Mouse (Mus musculus) layer of hippocampus, postnatal 10 days (tissue): ENCODE results near the gene 4933405L10Rik. TPM values are rescaled to one million over a fixed set of nuclear protein-coding genes. Genes with fewer than 3 reads are reported as not detected.

Experiments used
- DNase-seq, 2 experiments: peaks; one replicate each; pipeline ENCODE4 v3.0.0; 2021; ENCODE audit warnings: low spot score in 2 of 2
- total RNA-seq, 2 experiments: library from RNA; stranded (reverse); gene quantifications; 2 replicates each; pipeline ENCODE4 v1.2.3; 2021

The 4933405L10Rik gene
- total RNA-seq, 2 experiments from 2014 or later, result not detected

GRCm38 (mm10) chr8:105750606-105751005, 43.2 kb downstream of the 4933405L10Rik start:
- DNase-seq, result peak; percentile 48 to 64

- DNase-seq, result no peak
Observed at GRCm38 (mm10) chr8:105753916-105754315, 46.5 kb downstream of the 4933405L10Rik start.

GRCm38 (mm10) chr8:105754688-105755087, 47.2 kb downstream of the 4933405L10Rik start:
- DNase-seq, result no peak

GRCm38 (mm10) chr8:105757796-105758276, 50.4 kb downstream of the 4933405L10Rik start:
- no peak for DNase-seq

GRCm38 (mm10) chr8:105758277-105759108, 51.0 kb downstream of the 4933405L10Rik start, which contains the start of gene Gfod2:
Gene Gfod2, minus strand, starts transcription at chr8:105758664.
- peak; percentile 98 to 99 for DNase-seq

Other genes starting within 250 kb of the 4933405L10Rik start
- gene Tppp3, start 236.1 kb upstream of the 4933405L10Rik start, total RNA-seq, result 10 to 100 TPM; 34.5 to 40.0 TPM
- gene Zdhhc1, start 210.8 kb upstream of the 4933405L10Rik start, total RNA-seq, result 10 to 100 TPM; 17.5 to 20.4 TPM
- gene Hsd11b2, start 188.9 kb upstream of the 4933405L10Rik start, total RNA-seq, result under 1 TPM in 1 of 2 experiments, not detected in 1; 0.18 TPM
- gene Atp6v0d1, start 141.6 kb upstream of the 4933405L10Rik start, total RNA-seq, result 100 to 1,000 TPM; 298 to 305 TPM
- 10 to 100 TPM; 73.6 to 81.2 TPM for gene Ripor1, start 102.4 kb upstream of the 4933405L10Rik start, total RNA-seq
- gene Ctcf, start 71.1 kb upstream of the 4933405L10Rik start, total RNA-seq, result 10 to 100 TPM; 63.6 to 67.7 TPM
- not detected for gene Agrp, start 70.3 kb upstream of the 4933405L10Rik start, total RNA-seq
- gene Carmil2, start 21.4 kb upstream of the 4933405L10Rik start, total RNA-seq, result 10 to 100 TPM; 48.6 to 52.4 TPM
- gene Acd, start 6.6 kb upstream of the 4933405L10Rik start, total RNA-seq, result 10 to 100 TPM; 45.4 to 49.4 TPM
- 10 to 100 TPM; 38.6 to 39.7 TPM for gene Pard6a, start 6.5 kb upstream of the 4933405L10Rik start, total RNA-seq
- 10 to 100 TPM; 11.3 to 13.2 TPM for gene Enkd1, start 555 bp downstream of the 4933405L10Rik start, total RNA-seq
- 10 to 100 TPM; 25.2 to 30.7 TPM for gene Gfod2, start 51.0 kb downstream of the 4933405L10Rik start, total RNA-seq
- 10 to 100 TPM; 23.6 to 25.0 TPM for gene Ranbp10, start 119.7 kb downstream of the 4933405L10Rik start, total RNA-seq
- under 1 TPM; 0.33 to 0.53 TPM for gene Tsnaxip1, start 120.1 kb downstream of the 4933405L10Rik start, total RNA-seq
- 10 to 100 TPM; 23.9 to 25.4 TPM for gene Cenpt, start 145.6 kb downstream of the 4933405L10Rik start, total RNA-seq
- 10 to 100 TPM; 32.1 to 34.2 TPM for gene Thap11, start 147.5 kb downstream of the 4933405L10Rik start, total RNA-seq
- gene Nutf2, start 152.9 kb downstream of the 4933405L10Rik start, total RNA-seq, result 10 to 100 TPM; 23.3 to 42.6 TPM
- gene Edc4, start 173.2 kb downstream of the 4933405L10Rik start, total RNA-seq, result 10 to 100 TPM; 59.5 to 63.9 TPM
- 1 to 10 TPM in 1 of 2 experiments, under 1 TPM in 1; 0.66 to 1.5 TPM for gene Nrn1l, start 185.9 kb downstream of the 4933405L10Rik start, total RNA-seq
- 1 to 10 TPM; 8.1 to 8.3 TPM for gene Pskh1, start 192.8 kb downstream of the 4933405L10Rik start, total RNA-seq
- under 1 TPM; 0.85 to 0.91 TPM for gene Ctrl, start 226.2 kb downstream of the 4933405L10Rik start, total RNA-seq
- gene Psmb10, start 230.8 kb downstream of the 4933405L10Rik start, total RNA-seq, result 10 to 100 TPM; 70.2 to 82.5 TPM
- 10 to 100 TPM; 30.1 to 30.7 TPM for gene Lcat, start 235.7 kb downstream of the 4933405L10Rik start, total RNA-seq